Mouse (Mus musculus) ES-Bruce4 (cell line): ENCODE data around the gene Lcn9. TPM values are rescaled to one million over a fixed set of nuclear protein-coding genes. Genes with fewer than 3 reads are reported as not detected.

ENCODE experiments used
- H3K27ac ChIP-seq: 2 replicates; pipeline ENCODE4 v1.5.1; 2012; ENCODE audit warnings: low read length, inconsistent platforms; ENCODE audit not compliant: insufficient read depth
- H3K27me3 ChIP-seq: 2 replicates; pipeline ENCODE4 v1.6.1; 2012; ENCODE audit warnings: mild to moderate bottlenecking, low read length, inconsistent platforms; ENCODE audit not compliant: control insufficient read depth, poor library complexity, insufficient read depth, severe bottlenecking
- H3K36me3 ChIP-seq: 2 replicates; pipeline ENCODE4 v1.6.1; 2012; ENCODE audit warnings: inconsistent platforms, mild to moderate bottlenecking, low read length, moderate library complexity; ENCODE audit not compliant: control insufficient read depth, poor library complexity, insufficient read depth, severe bottlenecking
- H3K4me1 ChIP-seq: one replicate; pipeline ENCODE4 v1.8.1; 2011; ENCODE audit warnings: low read length; ENCODE audit not compliant: control insufficient read depth, insufficient read depth
- H3K4me3 ChIP-seq: 2 replicates; pipeline ENCODE4 v1.5.1; 2011; ENCODE audit warnings: low read depth, mild to moderate bottlenecking, low read length
- H3K9ac ChIP-seq: 2 replicates; pipeline ENCODE4 v1.6.1; 2012; ENCODE audit warnings: low read depth, mild to moderate bottlenecking, inconsistent platforms; ENCODE audit not compliant: poor library complexity, severe bottlenecking
- H3K9me3 ChIP-seq: replicated peaks from 2 replicates; pipeline ENCODE4 v1.6.1; 2012; ENCODE audit warnings: mild to moderate bottlenecking, low read length, inconsistent platforms; ENCODE audit not compliant: control insufficient read depth, poor library complexity, insufficient read depth, severe bottlenecking
- CTCF ChIP-seq: IDR thresholded peaks from one replicate; pipeline ENCODE4 v1.8.1; 2011; ENCODE audit warnings: low read depth, low read length
- EP300 ChIP-seq: IDR thresholded peaks from 2 replicates; pipeline ENCODE4 v1.6.1; 2011; ENCODE audit warnings: low read depth, low read length; ENCODE audit not compliant: insufficient read depth
- POLR2A ChIP-seq: IDR thresholded peaks from one replicate; pipeline ENCODE4 v1.8.1; 2011; ENCODE audit warnings: low read length; ENCODE audit not compliant: insufficient read depth
- polyA plus RNA-seq: library from polyadenylated mRNA; stranded (reverse); fragments of >200 nt; gene quantifications from 2 replicates; pipeline ENCODE4 v1.2.4, GENCODE M21; 2011; ENCODE audit warnings: low read depth; ENCODE audit not compliant: missing spikeins, insufficient read depth, insufficient read length

Gene Lcn9
- polyA plus RNA-seq, 1 experiment: not detected

DNA sequence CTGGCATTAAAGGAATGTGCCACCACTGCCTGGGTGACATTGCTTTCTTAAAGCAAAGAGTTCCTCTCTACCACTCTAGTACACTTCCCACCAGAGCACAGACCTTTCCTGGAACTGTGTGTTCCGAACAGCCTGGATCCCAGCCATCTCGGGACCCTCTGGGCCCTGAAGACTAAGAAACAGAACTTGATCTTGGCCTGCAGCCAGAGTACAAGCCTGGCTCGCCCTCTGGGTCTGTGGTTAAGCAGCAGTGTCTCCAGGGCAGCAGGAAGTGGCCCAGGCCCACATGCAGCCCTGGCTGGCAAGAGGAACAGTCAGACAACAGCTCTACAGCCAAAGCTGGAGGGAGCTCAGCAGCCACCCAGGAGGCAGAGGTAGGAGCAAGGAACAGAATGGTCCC, 29.7 kb downstream of the Lcn9 start:
- TF ChIP-seq CTCF (no peak), EP300 (no peak), POLR2A (no peak)
- Histone ChIP-seq H3K4me1 (no peaks in the 10 kb centered on the region), H3K9ac (no peak overlapping the region), H3K36me3 (no peaks in the 10 kb centered on the region), H3K9me3 (no peaks in the 10 kb centered on the region), H3K4me3 (no peak overlapping the region), H3K27ac (no peak overlapping the region), H3K27me3 (no peaks in the 10 kb centered on the region)

DNA sequence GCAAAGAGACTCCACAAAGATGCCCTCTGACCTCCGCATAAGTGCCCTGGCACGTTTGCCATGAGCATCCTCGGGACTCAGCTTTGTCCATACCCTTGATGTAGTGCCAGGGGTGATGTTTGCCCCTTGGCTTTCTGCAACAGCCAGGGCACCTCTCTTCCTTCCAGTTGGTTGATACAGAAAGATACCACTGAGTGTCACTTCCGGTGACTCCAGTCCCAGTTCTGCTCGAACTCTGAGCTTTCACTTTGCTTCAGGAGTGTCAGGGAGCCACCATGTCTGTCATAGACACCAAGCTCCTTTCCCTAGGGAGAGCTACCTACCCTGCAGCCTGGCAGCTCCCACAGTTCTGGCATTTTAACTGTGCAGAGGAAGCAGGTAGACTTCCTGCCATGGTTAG, 31.0 kb downstream of the Lcn9 start:
- TF ChIP-seq EP300: no peak
- no peak for TF ChIP-seq POLR2A
- no peak for TF ChIP-seq CTCF
- Histone ChIP-seq H3K36me3 (no peaks in the 10 kb centered on the region), H3K27ac (no peak overlapping the region), H3K9ac (no peak overlapping the region), H3K9me3 (no peaks in the 10 kb centered on the region), H3K4me1 (no peaks in the 10 kb centered on the region), H3K27me3 (no peaks in the 10 kb centered on the region), H3K4me3 (no peak overlapping the region)

DNA sequence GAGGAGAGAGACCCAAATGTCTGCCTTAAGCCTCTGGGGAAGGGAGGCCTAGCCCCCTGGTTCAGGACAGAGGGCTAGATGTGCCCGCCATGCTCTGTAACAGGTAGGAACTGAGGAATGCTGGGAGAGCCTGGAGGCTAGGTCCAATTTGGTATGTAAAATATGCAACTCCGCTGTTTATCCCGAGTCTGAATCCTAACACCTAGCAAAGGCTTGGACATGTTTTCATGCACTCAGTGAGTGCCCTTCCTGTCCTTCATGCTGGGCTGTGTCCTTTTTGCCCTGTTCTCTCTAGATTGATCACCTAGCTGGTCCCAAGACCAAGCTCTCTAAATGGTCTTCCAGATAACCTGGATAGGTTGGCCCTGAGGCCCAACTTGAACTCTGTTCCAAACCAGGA, 36.9 kb downstream of the Lcn9 start:
- no peak overlapping the region for H3K27ac ChIP-seq
- H3K27me3 ChIP-seq: no peaks in the 10 kb centered on the region
- H3K4me1 ChIP-seq: peaks cover 3% of the 10 kb centered on the region
- no peaks in the 10 kb centered on the region for H3K9me3 ChIP-seq
- TF ChIP-seq EP300 (no peak), POLR2A (no peak), CTCF (no peak)
- no peak overlapping the region for H3K4me3 ChIP-seq
- H3K36me3 ChIP-seq: no peaks in the 10 kb centered on the region
- no peak overlapping the region for H3K9ac ChIP-seq

DNA sequence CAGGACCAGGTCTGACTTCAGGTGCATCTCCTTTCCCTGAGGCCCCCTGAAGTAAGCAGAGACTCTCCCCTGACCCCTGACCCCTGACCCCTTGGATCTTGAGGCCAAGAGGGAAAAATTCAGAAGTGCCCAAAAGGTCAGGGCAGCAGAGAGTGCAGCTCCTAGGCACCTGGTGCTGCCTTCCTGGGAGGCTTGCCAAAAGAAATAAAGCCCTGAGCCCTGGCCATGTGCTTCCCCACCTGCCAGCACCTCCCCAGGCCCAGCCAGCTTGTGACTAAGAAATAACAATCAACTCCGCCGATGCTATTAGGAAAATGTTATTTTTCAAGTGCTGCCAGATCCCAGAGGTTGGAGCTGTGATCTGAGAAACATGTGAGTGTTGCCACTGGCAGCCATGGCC, 39.1 kb downstream of the Lcn9 start:
- H3K27me3 ChIP-seq: no peaks in the 10 kb centered on the region
- no peak overlapping the region for H3K27ac ChIP-seq
- TF ChIP-seq EP300: no peak
- no peak for TF ChIP-seq POLR2A
- TF ChIP-seq CTCF: no peak
- no peaks in the 10 kb centered on the region for H3K36me3 ChIP-seq
- peaks cover 3% of the 10 kb centered on the region for H3K4me1 ChIP-seq
- no peak overlapping the region for H3K4me3 ChIP-seq
- H3K9ac ChIP-seq: no peak overlapping the region
- no peaks in the 10 kb centered on the region for H3K9me3 ChIP-seq

DNA sequence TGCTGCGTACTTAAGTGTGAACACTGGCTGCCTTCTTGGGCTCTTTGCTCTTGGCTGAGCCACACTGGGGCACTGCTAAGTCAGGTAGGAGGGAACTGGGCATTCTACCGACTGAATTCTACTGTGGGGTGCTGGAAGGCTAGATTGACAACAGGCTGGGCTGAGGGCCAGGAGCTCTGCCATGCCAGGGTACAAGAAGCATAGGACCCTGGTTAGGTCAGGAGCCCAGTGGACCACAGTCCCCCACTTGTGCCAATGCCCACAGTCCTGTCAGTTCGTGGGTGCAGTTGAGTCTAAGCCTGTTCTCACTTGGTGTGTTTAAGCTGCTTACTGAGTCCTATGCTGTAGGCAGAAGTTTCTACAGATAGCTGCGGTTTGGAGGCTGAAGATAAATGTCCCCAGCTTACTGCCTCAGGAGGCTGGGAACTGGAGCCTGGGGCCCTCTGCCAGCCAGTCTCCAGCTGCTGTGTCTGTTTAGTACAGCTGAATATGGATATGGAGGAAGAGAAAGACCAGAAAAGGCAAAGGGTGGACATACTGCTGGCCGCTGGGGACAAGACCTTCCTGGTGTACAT, 39.8 kb downstream of the Lcn9 start:
- peaks cover 3% of the 10 kb centered on the region for H3K4me1 ChIP-seq
- H3K9me3 ChIP-seq: no peaks in the 10 kb centered on the region
- no peaks in the 10 kb centered on the region for H3K36me3 ChIP-seq
- TF ChIP-seq CTCF (no peak), EP300 (no peak)
- H3K9ac ChIP-seq: no peak overlapping the region
- H3K27me3 ChIP-seq: no peaks in the 10 kb centered on the region
- H3K4me3 ChIP-seq: no peak overlapping the region
- no peak overlapping the region for H3K27ac ChIP-seq

DNA sequence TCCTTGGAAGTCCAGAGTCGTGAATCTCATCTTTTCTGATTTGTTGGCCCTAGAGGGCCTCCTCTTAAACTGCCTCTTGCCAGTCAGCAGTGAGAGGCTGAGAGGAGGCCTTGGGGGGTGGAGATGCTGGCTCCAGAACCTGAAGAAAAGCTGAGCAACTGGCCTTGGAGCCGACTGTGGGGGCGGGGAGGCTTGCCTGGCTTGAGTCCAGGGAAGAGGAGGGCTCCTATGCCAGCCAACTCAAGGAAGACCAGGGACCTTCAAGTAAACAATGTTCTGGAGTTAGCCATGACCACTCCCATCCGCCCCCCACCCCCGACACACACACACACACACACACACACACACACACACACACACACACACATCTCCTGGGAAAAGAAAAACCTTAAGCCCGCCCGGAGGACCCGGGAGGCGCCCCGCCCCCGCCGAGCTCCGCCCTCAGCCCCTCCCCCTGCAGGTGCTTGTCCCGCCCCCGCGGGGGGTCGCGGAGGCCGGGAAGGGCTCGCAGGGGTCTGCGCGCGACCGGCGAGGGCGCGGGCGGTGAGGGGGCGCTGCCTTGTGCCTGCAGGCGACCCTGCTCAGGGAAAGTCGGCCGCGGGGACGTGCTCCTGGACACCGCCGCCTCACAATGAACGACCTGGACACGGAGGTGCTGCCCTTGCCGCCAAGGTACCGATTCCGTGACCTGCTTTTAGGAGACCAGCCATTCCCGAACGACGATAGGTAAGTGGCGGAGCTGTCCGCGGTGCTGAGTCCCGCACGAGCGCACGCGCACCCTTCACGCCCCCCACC, 40.6 kb downstream of the Lcn9 start, which contains the start of gene Kcnt1:
Kcnt1 (plus strand) TSS at position 398 of the 795 bp plus-strand sequence.
- TF ChIP-seq EP300: 0 out of 2 replicates have a peak, but pooled peaks have one; percentile 25
- no peak for TF ChIP-seq POLR2A
- Histone ChIP-seq H3K4me1 (peaks cover 3% of the 10 kb centered on the region), H3K27me3 (no peaks in the 10 kb centered on the region), H3K9me3 (no peaks in the 10 kb centered on the region), H3K36me3 (no peaks in the 10 kb centered on the region), H3K9ac (no peak within 1 kb of the TSS), H3K27ac (no peak within 1 kb of the TSS), H3K4me3 (peak within 1 kb of the TSS; percentile 67)
